Mouse (Mus musculus) heart, embryonic 15.5 days (tissue): ENCODE measurements around the gene Vax1. TPM values are rescaled to one million over a fixed set of nuclear protein-coding genes. Genes with fewer than 3 reads are reported as not detected.

Experiments used
- ATAC-seq: fragments of 200-750 bp; cut with Nextera tagmentation; replicated peaks from 2 replicates; pipeline ENCODE4 v1.8.0; 2017; ENCODE audit warnings: low read depth, moderate TSS enrichment; ENCODE audit not compliant: insufficient number of reproducible peaks, insufficient read depth, low FRiP score
- H3K27ac ChIP-seq: fragments of 300-500 bp; sonication (generic); 2 replicates; pipeline ENCODE4 v1.5.1; 2015; ENCODE audit warnings: mild to moderate bottlenecking, inconsistent platforms
- H3K27me3 ChIP-seq: fragments of 300-500 bp; sonication (generic); 2 replicates; pipeline ENCODE4 v1.6.1; 2015; ENCODE audit warnings: inconsistent platforms
- H3K36me3 ChIP-seq: fragments of 300-500 bp; sonication (generic); 2 replicates; pipeline ENCODE4 v1.6.1; 2015; ENCODE audit warnings: mild to moderate bottlenecking, inconsistent platforms
- H3K4me1 ChIP-seq: fragments of 300-500 bp; sonication (generic); replicated peaks from 2 replicates; pipeline ENCODE4 v1.6.1; 2015; ENCODE audit warnings: inconsistent platforms
- H3K4me2 ChIP-seq: fragments of 300-500 bp; sonication (generic); 2 replicates; pipeline ENCODE4 v1.6.1; 2015; ENCODE audit warnings: inconsistent platforms, mild to moderate bottlenecking, moderate library complexity
- H3K4me3 ChIP-seq: fragments of 300-500 bp; sonication (generic); 2 replicates; pipeline ENCODE4 v1.5.1; 2015; ENCODE audit warnings: mild to moderate bottlenecking, inconsistent platforms
- H3K9ac ChIP-seq: fragments of 300-500 bp; sonication (generic); 2 replicates; pipeline ENCODE4 v1.6.1; 2015; ENCODE audit warnings: mild to moderate bottlenecking, inconsistent platforms
- H3K9me3 ChIP-seq: fragments of 300-500 bp; sonication (generic); replicated peaks from 2 replicates; pipeline ENCODE4 v1.6.1; 2016; ENCODE audit warnings: inconsistent platforms
- WGBS: fragments of 180-500 bp; shearing (Covaris S2); methylation state at CpG from one replicate; pipeline ENCODE4 v1.1.7; 2015; ENCODE audit warnings: mixed read lengths; 5-methylcytosine and 5-hydroxymethylcytosine counted together
- polyA plus RNA-seq: library from polyadenylated mRNA; unstranded; fragments of >200 nt; fragmentation: Nextera tagmentation; extraction: Ambion mirVana; gene quantifications from 2 replicates; pipeline ENCODE4 v1.2.1, GENCODE M21; 2015

The Vax1 gene
- polyA plus RNA-seq, 1 experiment from 2014 or later, result not detected

DNA sequence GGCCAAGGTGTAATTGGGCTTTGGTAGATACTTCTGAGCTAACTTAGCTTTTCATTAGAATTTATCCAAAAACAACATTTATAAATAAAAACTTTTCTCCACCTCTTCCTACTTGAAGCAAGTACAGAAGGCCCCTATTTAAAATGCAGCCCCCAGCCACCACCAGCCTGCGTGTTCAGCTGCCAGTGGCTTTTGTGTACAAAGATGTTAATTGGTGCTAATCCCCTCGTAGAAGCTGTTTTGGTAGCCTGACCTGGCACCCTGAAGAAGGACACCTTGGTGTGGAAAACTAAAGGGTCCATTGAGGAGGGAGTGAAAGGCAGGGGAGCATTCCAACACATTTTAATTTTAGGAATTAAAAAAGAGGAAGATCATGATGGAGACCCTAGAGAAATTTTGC is 34.9 kb downstream of the Vax1 start:
- Histone ChIP-seq H3K4me2 (no peak overlapping the region), H3K36me3 (no peaks in the 10 kb centered on the region)
- WGBS, result 42% methylated on average over 2 of the region's 2 CpGs

DNA sequence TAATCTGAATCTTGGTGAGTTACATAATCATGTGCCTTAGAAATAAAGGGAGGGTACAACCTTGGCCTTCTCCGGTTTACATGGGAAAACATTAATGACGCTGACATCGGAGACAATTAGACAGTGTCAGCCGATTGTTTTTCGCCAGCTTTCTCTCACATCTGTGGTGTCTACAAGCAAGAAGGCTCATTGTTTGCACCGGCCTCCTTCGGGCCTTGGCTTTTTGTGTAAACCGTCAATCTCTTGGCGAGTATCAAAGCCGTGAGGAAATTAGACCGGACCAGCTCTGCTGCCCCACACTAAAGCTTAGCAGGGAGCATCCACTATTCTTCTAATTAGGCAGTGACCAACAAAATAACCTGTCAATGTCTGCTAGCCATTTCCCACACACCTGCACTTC is 36.7 kb downstream of the Vax1 start:
- Histone ChIP-seq H3K9ac (no peak overlapping the region), H3K4me1 (no peaks in the 10 kb centered on the region), H3K9me3 (no peaks in the 10 kb centered on the region), H3K27ac (no peak overlapping the region), H3K27me3 (peaks cover 4% of the 10 kb centered on the region; the same call in 1 of the 2 replicates), H3K4me3 (no peak overlapping the region), H3K36me3 (no peaks in the 10 kb centered on the region), H3K4me2 (no peak overlapping the region)
- no peak for ATAC-seq
- WGBS, result 69% methylated on average over 11 of the region's 11 CpGs

More for the DNA sequence above, 34.9 kb downstream of the Vax1 start:
- Histone ChIP-seq H3K4me1 (no peaks in the 10 kb centered on the region), H3K27me3 (peaks cover under 1% of the 10 kb centered on the region; the same call in 1 of the 2 replicates), H3K9ac (no peak overlapping the region), H3K4me3 (no peak overlapping the region), H3K9me3 (no peaks in the 10 kb centered on the region), H3K27ac (no peak overlapping the region)
- no peak for ATAC-seq

GRCm38 (mm10) chr19:59129671-59130070 is 40.2 kb downstream of the Vax1 start:
- no peaks in the 10 kb centered on the region for H3K9me3 ChIP-seq
- 71% methylated on average over 2 of the region's 2 CpGs for whole genome bisulfite sequencing

GRCm38 (mm10) chr19:59128531-59129204 is 41.2 kb downstream of the Vax1 start:
- no peak for ATAC-seq
- Histone ChIP-seq H3K27ac (no peak overlapping the region), H3K4me2 (no peak overlapping the region), H3K27me3 (peaks cover 4% of the 10 kb centered on the region; the same call in 1 of the 2 replicates), H3K9ac (no peak overlapping the region), H3K4me3 (no peak overlapping the region), H3K4me1 (no peaks in the 10 kb centered on the region), H3K9me3 (no peaks in the 10 kb centered on the region), H3K36me3 (no peaks in the 10 kb centered on the region)
- WGBS, result 64% methylated on average over 8 of the region's 8 CpGs

More at GRCm38 (mm10) chr19:59129671-59130070, 40.2 kb downstream of the Vax1 start:
- no peak for ATAC-seq
- Histone ChIP-seq H3K4me3 (no peak overlapping the region), H3K4me2 (no peak overlapping the region), H3K27me3 (peaks cover 4% of the 10 kb centered on the region; the same call in 1 of the 2 replicates), H3K9ac (no peak overlapping the region), H3K4me1 (no peaks in the 10 kb centered on the region), H3K27ac (no peak overlapping the region), H3K36me3 (no peaks in the 10 kb centered on the region)

DNA sequence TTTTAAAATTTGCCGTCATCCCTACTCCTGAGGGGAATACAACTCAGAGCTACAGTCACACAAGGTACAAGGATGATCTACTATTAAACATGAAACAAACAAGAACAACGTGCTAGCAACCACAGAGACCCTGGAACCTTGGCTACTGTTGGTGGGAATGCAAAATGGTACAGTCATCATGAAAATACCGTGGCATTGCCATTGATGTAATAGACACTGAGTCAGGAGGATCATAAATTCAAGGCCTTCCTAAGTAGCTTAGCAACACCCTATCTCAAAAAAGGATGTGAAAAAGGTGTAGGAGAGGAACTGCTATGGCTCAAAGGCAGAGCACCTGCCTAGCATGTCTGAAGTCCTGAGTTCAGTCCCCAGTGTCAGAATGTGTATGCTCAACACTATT is 42.4 kb downstream of the Vax1 start:
- Histone ChIP-seq H3K9me3 (no peaks in the 10 kb centered on the region), H3K4me2 (no peak overlapping the region), H3K27ac (no peak overlapping the region), H3K36me3 (no peaks in the 10 kb centered on the region), H3K4me1 (no peaks in the 10 kb centered on the region), H3K9ac (no peak overlapping the region), H3K27me3 (0 out of 2 replicates have a peak, but pooled peaks cover 4% of the 10 kb centered on the region), H3K4me3 (no peak overlapping the region)
- 78% methylated on average over 3 of the region's 3 CpGs for WGBS
- ATAC-seq, result no peak

Other genes starting within 250 kb of the Vax1 start
- 0.19 and 0.25 TPM in 2 replicates for gene Eno4, start 226.6 kb downstream of the Vax1 start, polyA plus RNA-seq
- 12.4 and 12.5 TPM in 2 replicates for gene Hspa12a, start 226.4 kb downstream of the Vax1 start, polyA plus RNA-seq
- 1.00 and 1.5 TPM in 2 replicates for gene Shtn1, start 94.0 kb downstream of the Vax1 start, polyA plus RNA-seq
- gene Kcnk18, start 49.2 kb upstream of the Vax1 start, polyA plus RNA-seq, result not detected in 2 replicates
- gene Slc18a2, start 90.8 kb upstream of the Vax1 start, polyA plus RNA-seq, result 9.1 and 11.1 TPM in 2 replicates
- gene Rps12-ps3, start 152.2 kb upstream of the Vax1 start, polyA plus RNA-seq, result 6.0 TPM in 1 of 2 replicates, not detected in the other
- gene Pdzd8, start 175.7 kb upstream of the Vax1 start, polyA plus RNA-seq, result 6.9 and 8.0 TPM in 2 replicates